Mouse (Mus musculus): ENCODE results near the gene Tmed3. TPM values are rescaled to one million over a fixed set of nuclear protein-coding genes. Genes with fewer than 3 reads are reported as not detected.

Gene Tmed3
- 10 to 100 TPM; 24.0 to 29.4 TPM for total RNA-seq (2021)
- long read RNA-seq, experiment 1, transcript Tmed3-201 (3 exons, 1,346 nt): major isoform, 26 of 30 reads
- long read RNA-seq, experiment 1, partial matches to known transcripts: 3 of 30 reads
- long read RNA-seq, experiment 1, other reads (novel, unspliced or antisense): 1 of 30 reads
- long read RNA-seq, experiment 2, transcript Tmed3-201 (3 exons, 1,346 nt): major isoform, 42 of 46 reads
- long read RNA-seq, experiment 2, partial matches to known transcripts: 4 of 46 reads
- long read RNA-seq, experiment 2, other reads (novel, unspliced or antisense): 0 of 46 reads

- peak; percentile 87 to 95 for DNase-seq (ENCODE audit: low spot score in 2 of 2)
These were observed at the start of gene Tmed3 for GRCm38 (mm10) chr9:89704265-89705196. TSS of gene Tmed3 (minus strand) at chr9:89705068.

- DNase-seq (ENCODE audit: low spot score in 2 of 2): no peak
These were observed 35.2 kb upstream of the Tmed3 start for GRCm38 (mm10) chr9:89740041-89740440.

GRCm38 (mm10) chr9:89738295-89738694 is 33.4 kb upstream of the Tmed3 start, which contains the start of gene Ankrd34c:
TSS of gene Ankrd34c (minus strand) at chr9:89738475.
- peak in 1 of 2 experiments; percentile 6 for DNase-seq (ENCODE audit: low spot score in 2 of 2)

GRCm38 (mm10) chr9:89737888-89738287 is 33.0 kb upstream of the Tmed3 start:
- no peak for DNase-seq (ENCODE audit: low spot score in 2 of 2)

GRCm38 (mm10) chr9:89736932-89737705 is 32.3 kb upstream of the Tmed3 start:
- no peak for DNase-seq (ENCODE audit: low spot score in 2 of 2)

GRCm38 (mm10) chr9:89706906-89707305 is 2.0 kb upstream of the Tmed3 start:
- peak in 1 of 2 experiments; percentile 13 for DNase-seq (ENCODE audit: low spot score in 2 of 2)

- no peak for DNase-seq (ENCODE audit: low spot score in 2 of 2)
These were observed 297 bp upstream of the Tmed3 start for GRCm38 (mm10) chr9:89705197-89705533.

- DNase-seq (ENCODE audit: low spot score in 2 of 2): no peak
These were observed 3.9 kb downstream of the Tmed3 start for GRCm38 (mm10) chr9:89700910-89701457.

GRCm38 (mm10) chr9:89695143-89695542 is 9.7 kb downstream of the Tmed3 start:
- DNase-seq (ENCODE audit: low spot score in 2 of 2): no peak

GRCm38 (mm10) chr9:89693670-89694069 is 11.2 kb downstream of the Tmed3 start:
- DNase-seq (ENCODE audit: low spot score in 2 of 2): no peak

GRCm38 (mm10) chr9:89689179-89689578 is 15.7 kb downstream of the Tmed3 start:
- DNase-seq (ENCODE audit: low spot score in 2 of 2): no peak

- peak in 1 of 2 experiments; percentile 49 for DNase-seq (ENCODE audit: low spot score in 2 of 2)
These were observed 17.2 kb downstream of the Tmed3 start for GRCm38 (mm10) chr9:89687503-89688226.

GRCm38 (mm10) chr9:89686262-89686661 is 18.6 kb downstream of the Tmed3 start:
- no peak for DNase-seq (ENCODE audit: low spot score in 2 of 2)

- no peak for DNase-seq (ENCODE audit: low spot score in 2 of 2)
These were observed 25.9 kb downstream of the Tmed3 start for GRCm38 (mm10) chr9:89678974-89679373.

GRCm38 (mm10) chr9:89674014-89674618 is 30.8 kb downstream of the Tmed3 start:
- DNase-seq (ENCODE audit: low spot score in 2 of 2): peak; percentile 71 to 79

GRCm38 (mm10) chr9:89673402-89673801 is 31.5 kb downstream of the Tmed3 start:
- no peak for DNase-seq (ENCODE audit: low spot score in 2 of 2)

- DNase-seq (ENCODE audit: low spot score in 2 of 2): peak in 1 of 2 experiments; percentile 80
These were observed 35.0 kb downstream of the Tmed3 start for GRCm38 (mm10) chr9:89669878-89670277.

GRCm38 (mm10) chr9:89667306-89667942 is 37.4 kb downstream of the Tmed3 start:
- DNase-seq (ENCODE audit: low spot score in 2 of 2): no peak

- no peak for DNase-seq (ENCODE audit: low spot score in 2 of 2)
These were observed 54.0 kb downstream of the Tmed3 start for GRCm38 (mm10) chr9:89650913-89651312.
